Mouse (Mus musculus) liver, embryonic 15.5 days (tissue): ENCODE measurements around the gene Slc38a3. TPM values are rescaled to one million over a fixed set of nuclear protein-coding genes. Genes with fewer than 3 reads are reported as not detected.

Experiments
- ATAC-seq: fragments of 200-750 bp; cut with Nextera tagmentation; 2 replicates; pipeline ENCODE4 v1.8.0; 2017; ENCODE audit warnings: moderate number of reproducible peaks, mild to moderate bottlenecking, moderate library complexity; ENCODE audit not compliant: insufficient read depth
- H3K27ac ChIP-seq: fragments of 300-500 bp; sonication (generic); replicated peaks from 2 replicates; pipeline ENCODE4 v1.5.1; 2015; ENCODE audit warnings: mild to moderate bottlenecking, inconsistent platforms
- H3K27me3 ChIP-seq: fragments of 300-500 bp; sonication (generic); 2 replicates; pipeline ENCODE4 v1.6.1; 2015; ENCODE audit warnings: mild to moderate bottlenecking, inconsistent platforms
- H3K36me3 ChIP-seq: fragments of 300-500 bp; sonication (generic); replicated peaks from 2 replicates; pipeline ENCODE4 v1.6.1; 2015; ENCODE audit warnings: moderate library complexity, mild to moderate bottlenecking, inconsistent platforms
- H3K4me1 ChIP-seq: fragments of 300-500 bp; sonication (generic); replicated peaks from 2 replicates; pipeline ENCODE4 v1.6.1; 2015; ENCODE audit warnings: inconsistent platforms
- H3K4me2 ChIP-seq: fragments of 300-500 bp; sonication (generic); 2 replicates; pipeline ENCODE4 v1.6.1; 2015; ENCODE audit warnings: moderate library complexity, mild to moderate bottlenecking, inconsistent platforms
- H3K4me3 ChIP-seq: fragments of 300-500 bp; sonication (generic); replicated peaks from 2 replicates; pipeline ENCODE4 v1.5.1; 2015; ENCODE audit warnings: mild to moderate bottlenecking, inconsistent platforms
- H3K9ac ChIP-seq: fragments of 300-500 bp; sonication (generic); 2 replicates; pipeline ENCODE4 v1.6.1; 2015; ENCODE audit warnings: moderate library complexity, mild to moderate bottlenecking, inconsistent platforms
- H3K9me3 ChIP-seq: fragments of 300-500 bp; sonication (generic); replicated peaks from 2 replicates; pipeline ENCODE4 v1.6.1; 2016; ENCODE audit warnings: inconsistent platforms
- WGBS: fragments of 180-500 bp; shearing (Covaris S2); methylation state at CpG from one replicate; pipeline ENCODE4 v1.1.7; 2015; ENCODE audit warnings: mixed read lengths; ENCODE audit not compliant: insufficient replicate concordance; 5-methylcytosine and 5-hydroxymethylcytosine counted together
- polyA plus RNA-seq: library from polyadenylated mRNA; unstranded; fragments of >200 nt; fragmentation: Nextera tagmentation; extraction: Ambion mirVana; gene quantifications from 2 replicates; pipeline ENCODE4 v1.2.1, GENCODE M21; 2015

Gene Slc38a3
- polyA plus RNA-seq, 1 experiment from 2014 or later, result 35.0 TPM

GRCm38 (mm10) chr9:107650225-107650624 lies 19.1 kb downstream of the Slc38a3 start:
- Histone ChIP-seq H3K4me3 (no peak overlapping the region), H3K9ac (no peak overlapping the region), H3K27ac (no peak overlapping the region), H3K9me3 (no peaks in the 10 kb centered on the region), H3K4me2 (no peak overlapping the region), H3K36me3 (no peaks in the 10 kb centered on the region), H3K4me1 (peaks cover 3% of the 10 kb centered on the region), H3K27me3 (peaks cover 3% of the 10 kb centered on the region; the same call in 1 of the 2 replicates)
- ATAC-seq, result no peak
- 64% methylated on average over 7 of the region's 7 CpGs for WGBS

- no peak overlapping the region for H3K9ac ChIP-seq
- ATAC-seq, result no peak
- 58% methylated on average over 3 of the region's 3 CpGs for WGBS
- no peak overlapping the region for H3K4me3 ChIP-seq
- no peaks in the 10 kb centered on the region for H3K36me3 ChIP-seq
- H3K27ac ChIP-seq, result no peak overlapping the region
- no peaks in the 10 kb centered on the region for H3K9me3 ChIP-seq
- no peak overlapping the region for H3K4me2 ChIP-seq
- H3K4me1 ChIP-seq, result peaks cover 16% of the 10 kb centered on the region
- H3K27me3 ChIP-seq, result peaks cover 9% of the 10 kb centered on the region; the same call in 1 of the 2 replicates
Observed at GRCm38 (mm10) chr9:107648767-107649166, 20.6 kb downstream of the Slc38a3 start.

- H3K9ac ChIP-seq, result no peak overlapping the region
- H3K4me3 ChIP-seq, result no peak overlapping the region
- 70% methylated on average over 6 of the region's 6 CpGs for WGBS
- H3K9me3 ChIP-seq, result no peaks in the 10 kb centered on the region
- H3K27me3 ChIP-seq, result peaks cover 9% of the 10 kb centered on the region; the same call in 1 of the 2 replicates
- H3K4me1 ChIP-seq, result peaks cover 24% of the 10 kb centered on the region
- H3K27ac ChIP-seq, result no peak overlapping the region
- H3K4me2 ChIP-seq, result no peak overlapping the region
- no peak for ATAC-seq
- no peaks in the 10 kb centered on the region for H3K36me3 ChIP-seq
Observed at GRCm38 (mm10) chr9:107646975-107647374, 22.4 kb downstream of the Slc38a3 start.

GRCm38 (mm10) chr9:107645577-107645976 lies 23.8 kb downstream of the Slc38a3 start:
- H3K4me2 ChIP-seq, result no peak overlapping the region
- peak; percentile 40 for ATAC-seq
- H3K9ac ChIP-seq, result no peak overlapping the region

GRCm38 (mm10) chr9:107645153-107645510 lies 24.2 kb downstream of the Slc38a3 start:
- peaks cover 7% of the 10 kb centered on the region; the same call in 1 of the 2 replicates for H3K27me3 ChIP-seq
- ATAC-seq, result no peak
- peaks cover 24% of the 10 kb centered on the region for H3K4me1 ChIP-seq
- peak overlapping the region; percentile 78 for H3K4me2 ChIP-seq
- peak overlapping the region; percentile 33; the same call in 1 of the 2 replicates for H3K9ac ChIP-seq
- WGBS, result 31% methylated on average over 7 of the region's 7 CpGs
- H3K36me3 ChIP-seq, result no peaks in the 10 kb centered on the region
- no peak overlapping the region for H3K27ac ChIP-seq
- H3K4me3 ChIP-seq, result peak overlapping the region; percentile 60; the same call in 1 of the 2 replicates
- no peaks in the 10 kb centered on the region for H3K9me3 ChIP-seq

More at GRCm38 (mm10) chr9:107645577-107645976, 23.8 kb downstream of the Slc38a3 start:
- H3K27ac ChIP-seq, result no peak overlapping the region
- no peak overlapping the region for H3K4me3 ChIP-seq
- peaks cover 9% of the 10 kb centered on the region; the same call in 1 of the 2 replicates for H3K27me3 ChIP-seq
- WGBS, result 16% methylated on average over 5 of the region's 5 CpGs
- peaks cover 24% of the 10 kb centered on the region for H3K4me1 ChIP-seq
- H3K36me3 ChIP-seq, result no peaks in the 10 kb centered on the region
- no peaks in the 10 kb centered on the region for H3K9me3 ChIP-seq

- Histone ChIP-seq H3K4me1 (peaks cover 24% of the 10 kb centered on the region), H3K4me2 (peak overlapping the region; percentile 78), H3K4me3 (peak overlapping the region; percentile 60), H3K27ac (peak overlapping the region; percentile 31; the same call in 1 of the 2 replicates), H3K9ac (peak overlapping the region; percentile 58), H3K9me3 (no peaks in the 10 kb centered on the region), H3K27me3 (peaks cover 7% of the 10 kb centered on the region; the same call in 1 of the 2 replicates), H3K36me3 (no peaks in the 10 kb centered on the region)
- WGBS, result 2% methylated on average over 35 of the region's 35 CpGs
- ATAC-seq, result peak; percentile 77
Observed at GRCm38 (mm10) chr9:107644495-107645152, 24.7 kb downstream of the Slc38a3 start.

- H3K4me1 ChIP-seq, result peaks cover 24% of the 10 kb centered on the region
- peaks cover 7% of the 10 kb centered on the region; the same call in 1 of the 2 replicates for H3K27me3 ChIP-seq
- peak overlapping the region; percentile 78 for H3K4me2 ChIP-seq
- ATAC-seq, result no peak
- 64% methylated on average over 13 of the region's 13 CpGs for WGBS
- H3K4me3 ChIP-seq, result peak overlapping the region; percentile 60; the same call in 1 of the 2 replicates
- H3K36me3 ChIP-seq, result no peaks in the 10 kb centered on the region
- no peak overlapping the region for H3K9ac ChIP-seq
- H3K27ac ChIP-seq, result no peak overlapping the region
- H3K9me3 ChIP-seq, result no peaks in the 10 kb centered on the region
Observed at GRCm38 (mm10) chr9:107643544-107644214, 25.7 kb downstream of the Slc38a3 start.

GRCm38 (mm10) chr9:107641666-107642065 lies 27.7 kb downstream of the Slc38a3 start:
- Histone ChIP-seq H3K27ac (no peak overlapping the region), H3K9ac (no peak overlapping the region), H3K4me1 (peaks cover 28% of the 10 kb centered on the region), H3K27me3 (peaks cover 7% of the 10 kb centered on the region; the same call in 1 of the 2 replicates), H3K4me2 (no peak overlapping the region), H3K4me3 (no peak overlapping the region), H3K9me3 (no peaks in the 10 kb centered on the region), H3K36me3 (no peaks in the 10 kb centered on the region)
- no peak for ATAC-seq
- 68% methylated on average over 8 of the region's 8 CpGs for WGBS

GRCm38 (mm10) chr9:107640257-107640772 lies 29.0 kb downstream of the Slc38a3 start:
- Histone ChIP-seq H3K27me3 (peaks cover 7% of the 10 kb centered on the region; the same call in 1 of the 2 replicates), H3K4me3 (no peak overlapping the region), H3K4me1 (peaks cover 35% of the 10 kb centered on the region), H3K27ac (peak overlapping the region; percentile 46), H3K9me3 (no peaks in the 10 kb centered on the region), H3K36me3 (no peaks in the 10 kb centered on the region), H3K4me2 (0 out of 2 replicates have a peak overlapping the region, but pooled peaks have one; percentile 0), H3K9ac (no peak overlapping the region)
- no peak for ATAC-seq
- WGBS, result 11% methylated on average over 8 of the region's 8 CpGs

GRCm38 (mm10) chr9:107637070-107637469 lies 32.3 kb downstream of the Slc38a3 start:
- H3K4me1 ChIP-seq, result peaks cover 39% of the 10 kb centered on the region
- no peak overlapping the region for H3K27ac ChIP-seq
- no peaks in the 10 kb centered on the region for H3K9me3 ChIP-seq
- no peak for ATAC-seq
- no peaks in the 10 kb centered on the region for H3K27me3 ChIP-seq
- 71% methylated on average over 7 of the region's 7 CpGs for WGBS
- H3K4me2 ChIP-seq, result no peak overlapping the region
- H3K36me3 ChIP-seq, result peaks cover 3% of the 10 kb centered on the region; the same call in 1 of the 2 replicates
- H3K4me3 ChIP-seq, result no peak overlapping the region
- H3K9ac ChIP-seq, result no peak overlapping the region
